Mouse (Mus musculus) megakaryocyte, embryonic 14.5 days (primary cell): ENCODE measurements around the gene Plagl1. TPM values are rescaled to one million over a fixed set of nuclear protein-coding genes. Genes with fewer than 3 reads are reported as not detected.
A peak's percentile ranks its signal among the peaks of the same experiment; 100 is the strongest.

ENCODE experiments used
- H3K27me3 ChIP-seq: replicated peaks from 2 replicates; pipeline ENCODE3; 2012; ENCODE audit warnings: inconsistent platforms
- H3K36me3 ChIP-seq: replicated peaks from 2 replicates; pipeline ENCODE3; 2012; ENCODE audit warnings: low read length, inconsistent platforms, mixed read lengths
- H3K4me1 ChIP-seq: 2 replicates; pipeline ENCODE4 v1.6.1; 2012; ENCODE audit warnings: inconsistent platforms
- H3K4me3 ChIP-seq: replicated peaks from 2 replicates; pipeline ENCODE3; 2012; ENCODE audit warnings: moderate library complexity, mild to moderate bottlenecking, inconsistent platforms
- H3K9me3 ChIP-seq: 2 replicates; pipeline ENCODE4 v1.6.1; 2012; ENCODE audit warnings: inconsistent platforms
- FLI1 ChIP-seq: IDR thresholded peaks from 2 replicates; pipeline ENCODE4 v1.6.1; 2012; ENCODE audit warnings: low read length, inconsistent platforms, mixed read lengths
- GATA1 ChIP-seq: IDR thresholded peaks from 3 replicates; pipeline ENCODE4 v1.6.1; 2012; ENCODE audit warnings: mixed read lengths, low read length, inconsistent platforms, borderline replicate concordance
- polyA plus RNA-seq: library from polyadenylated mRNA; stranded (reverse); fragments of >175 nt; gene quantifications from 2 replicates; pipeline ENCODE4 v1.2.3, GENCODE M21; 2012; ENCODE audit warnings: low replicate concordance; ENCODE audit not compliant: insufficient read depth

Plagl1 gene
- polyA plus RNA-seq, 1 experiment = 0.12 TPM

DNA sequence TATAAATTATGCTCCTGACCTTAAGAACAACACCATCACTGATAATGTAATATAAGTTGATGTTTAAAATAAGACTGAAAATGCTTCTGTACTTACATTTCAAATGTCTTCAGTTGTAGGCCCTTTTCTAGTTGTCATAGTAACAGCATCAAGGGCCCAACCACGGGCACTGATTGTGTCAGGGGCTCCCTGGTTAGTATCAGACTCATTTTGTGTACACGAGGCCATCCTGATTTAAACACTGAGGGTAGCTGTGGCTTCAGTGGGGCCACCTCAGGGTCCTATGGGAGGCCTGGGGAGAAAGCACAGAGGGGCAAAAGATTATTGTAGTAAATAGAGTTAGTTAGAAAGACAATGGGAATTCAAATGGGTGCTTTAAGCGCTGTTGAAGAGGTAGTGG lies 65.5 kb downstream of the Plagl1 start:
- TF ChIP-seq FLI1 (no peak), GATA1 (no peak)
- Histone ChIP-seq H3K36me3 (no peaks in the 10 kb centered on the region), H3K4me1 (no peaks in the 10 kb centered on the region), H3K9me3 (no peaks in the 10 kb centered on the region), H3K4me3 (no peak overlapping the region), H3K27me3 (peaks cover 2% of the 10 kb centered on the region)

DNA sequence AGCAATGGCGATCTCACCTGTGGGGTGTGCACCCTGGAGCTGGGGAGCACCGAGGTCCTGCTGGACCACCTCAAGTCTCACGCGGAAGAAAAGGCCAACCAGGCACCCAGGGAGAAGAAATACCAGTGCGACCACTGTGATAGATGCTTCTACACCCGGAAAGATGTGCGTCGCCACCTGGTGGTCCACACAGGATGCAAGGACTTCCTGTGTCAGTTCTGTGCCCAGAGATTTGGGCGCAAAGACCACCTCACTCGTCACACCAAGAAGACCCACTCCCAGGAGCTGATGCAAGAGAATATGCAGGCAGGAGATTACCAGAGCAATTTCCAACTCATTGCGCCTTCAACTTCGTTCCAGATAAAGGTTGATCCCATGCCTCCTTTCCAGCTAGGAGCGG lies 67.0 kb downstream of the Plagl1 start:
- TF ChIP-seq GATA1 (no peak), FLI1 (no peak)
- H3K4me1 ChIP-seq = no peaks in the 10 kb centered on the region
- H3K36me3 ChIP-seq = no peaks in the 10 kb centered on the region
- H3K4me3 ChIP-seq = no peak overlapping the region
- no peaks in the 10 kb centered on the region for H3K9me3 ChIP-seq
- H3K27me3 ChIP-seq = peaks cover 2% of the 10 kb centered on the region

DNA sequence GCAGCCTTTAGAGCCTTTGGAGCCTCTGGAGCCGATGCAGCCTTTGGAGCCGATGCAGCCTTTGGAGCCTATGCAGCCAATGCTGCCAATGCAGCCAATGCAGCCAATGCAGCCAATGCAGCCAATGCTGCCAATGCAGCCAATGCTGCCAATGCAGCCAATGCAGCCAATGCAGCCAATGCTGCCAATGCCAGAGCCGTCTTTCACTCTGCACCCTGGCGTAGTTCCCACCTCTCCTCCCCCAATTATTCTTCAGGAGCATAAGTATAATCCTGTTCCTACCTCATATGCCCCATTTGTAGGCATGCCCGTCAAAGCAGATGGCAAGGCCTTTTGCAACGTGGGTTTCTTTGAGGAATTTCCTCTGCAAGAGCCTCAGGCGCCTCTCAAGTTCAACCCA lies 67.6 kb downstream of the Plagl1 start:
- Histone ChIP-seq H3K36me3 (no peaks in the 10 kb centered on the region), H3K9me3 (no peaks in the 10 kb centered on the region), H3K4me1 (no peaks in the 10 kb centered on the region), H3K27me3 (peaks cover 2% of the 10 kb centered on the region), H3K4me3 (no peak overlapping the region)
- no peak for TF ChIP-seq FLI1
- no peak for TF ChIP-seq GATA1

- Histone ChIP-seq H3K4me3 (no peak overlapping the region), H3K36me3 (no peaks in the 10 kb centered on the region), H3K9me3 (no peaks in the 10 kb centered on the region), H3K4me1 (peaks cover 6% of the 10 kb centered on the region), H3K27me3 (peaks cover 7% of the 10 kb centered on the region)
- TF ChIP-seq FLI1 (no peak), GATA1 (no peak)
These were observed 73.5 kb downstream of the Plagl1 start for GRCm38 (mm10) chr10:13133850-13134249.

GRCm38 (mm10) chr10:13135276-13135675 lies 75.0 kb downstream of the Plagl1 start:
- Histone ChIP-seq H3K4me1 (peaks cover 6% of the 10 kb centered on the region), H3K27me3 (peaks cover 7% of the 10 kb centered on the region), H3K36me3 (no peaks in the 10 kb centered on the region), H3K9me3 (no peaks in the 10 kb centered on the region), H3K4me3 (peak overlapping the region; percentile 10)
- TF ChIP-seq FLI1 (no peak), GATA1 (no peak)

- peak overlapping the region; percentile 10 for H3K4me3 ChIP-seq
- peaks cover 6% of the 10 kb centered on the region for H3K4me1 ChIP-seq
- peaks cover 7% of the 10 kb centered on the region for H3K27me3 ChIP-seq
- TF ChIP-seq GATA1 = no peak
- no peak for TF ChIP-seq FLI1
- no peaks in the 10 kb centered on the region for H3K36me3 ChIP-seq
- H3K9me3 ChIP-seq = no peaks in the 10 kb centered on the region
These were observed 75.4 kb downstream of the Plagl1 start for GRCm38 (mm10) chr10:13135751-13136150.

GRCm38 (mm10) chr10:13137906-13138305 lies 77.6 kb downstream of the Plagl1 start:
- no peak overlapping the region for H3K4me3 ChIP-seq
- peaks cover 6% of the 10 kb centered on the region for H3K4me1 ChIP-seq
- peaks cover 3% of the 10 kb centered on the region; the same call in 1 of the 2 replicates for H3K9me3 ChIP-seq
- H3K27me3 ChIP-seq = peaks cover 10% of the 10 kb centered on the region
- no peaks in the 10 kb centered on the region for H3K36me3 ChIP-seq
- TF ChIP-seq GATA1 (no peak), FLI1 (no peak)

DNA sequence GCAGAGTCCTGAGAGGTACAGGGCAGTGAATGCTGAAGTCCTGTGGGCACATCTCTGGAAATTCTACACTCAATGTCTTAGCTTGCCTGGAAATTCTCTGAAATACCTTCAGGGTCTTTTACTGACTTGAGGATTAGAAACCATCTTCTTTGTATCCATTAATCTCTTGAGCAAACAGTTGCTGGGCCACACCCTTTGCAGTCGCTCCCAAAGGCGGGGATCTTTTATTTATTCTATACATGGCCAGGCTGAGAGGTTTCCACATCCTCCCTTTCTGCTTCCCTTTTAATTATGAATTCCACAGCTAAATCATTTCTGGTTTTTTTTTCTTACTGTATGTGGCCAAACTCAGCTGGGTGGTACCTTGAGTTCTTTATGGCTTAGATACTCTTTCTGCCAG lies 80.1 kb downstream of the Plagl1 start:
- Histone ChIP-seq H3K36me3 (no peaks in the 10 kb centered on the region), H3K27me3 (peaks cover 10% of the 10 kb centered on the region), H3K4me1 (peaks cover 6% of the 10 kb centered on the region), H3K4me3 (no peak overlapping the region), H3K9me3 (peaks cover 3% of the 10 kb centered on the region)
- TF ChIP-seq FLI1 (no peak), GATA1 (no peak)

- no peaks in the 10 kb centered on the region for H3K4me1 ChIP-seq
- H3K9me3 ChIP-seq = no peaks in the 10 kb centered on the region
- H3K36me3 ChIP-seq = no peaks in the 10 kb centered on the region
- no peak for TF ChIP-seq GATA1
- TF ChIP-seq FLI1 = no peak
- peaks cover 2% of the 10 kb centered on the region for H3K27me3 ChIP-seq
- no peak overlapping the region for H3K4me3 ChIP-seq
These were observed 90.1 kb downstream of the Plagl1 start for GRCm38 (mm10) chr10:13150435-13150834.

- TF ChIP-seq GATA1 = no peak
- no peak for TF ChIP-seq FLI1
- no peaks in the 10 kb centered on the region for H3K9me3 ChIP-seq
- no peaks in the 10 kb centered on the region for H3K36me3 ChIP-seq
- peaks cover 2% of the 10 kb centered on the region for H3K27me3 ChIP-seq
- H3K4me1 ChIP-seq = no peaks in the 10 kb centered on the region
- H3K4me3 ChIP-seq = no peak overlapping the region
These were observed 91.0 kb downstream of the Plagl1 start for GRCm38 (mm10) chr10:13151353-13151752.

- Histone ChIP-seq H3K36me3 (no peaks in the 10 kb centered on the region), H3K4me3 (no peak overlapping the region), H3K27me3 (peaks cover 2% of the 10 kb centered on the region), H3K9me3 (no peaks in the 10 kb centered on the region), H3K4me1 (no peaks in the 10 kb centered on the region)
- TF ChIP-seq FLI1 = no peak
- no peak for TF ChIP-seq GATA1
These were observed 92.6 kb downstream of the Plagl1 start for GRCm38 (mm10) chr10:13152811-13153364.
